Mouse (Mus musculus) forebrain, embryonic 12.5 days (tissue): ENCODE data around the gene Rps27. TPM values are rescaled to one million over a fixed set of nuclear protein-coding genes. Genes with fewer than 3 reads are reported as not detected.

Experiments used
- ATAC-seq: fragments of 200-750 bp; cut with Nextera tagmentation; 2 replicates; pipeline ENCODE4 v1.8.0; 2017; ENCODE audit warnings: moderate TSS enrichment; ENCODE audit not compliant: low FRiP score
- H3K27ac ChIP-seq: fragments of 300-500 bp; sonication (generic); 2 replicates; pipeline ENCODE4 v1.5.1; 2016; ENCODE audit warnings: mild to moderate bottlenecking
- H3K27me3 ChIP-seq: fragments of 300-500 bp; sonication (generic); 2 replicates; pipeline ENCODE4 v1.6.1; 2016; ENCODE audit warnings: mild to moderate bottlenecking
- H3K36me3 ChIP-seq: fragments of 300-500 bp; sonication (generic); replicated peaks from 2 replicates; pipeline ENCODE4 v1.6.1; 2016; ENCODE audit warnings: mild to moderate bottlenecking
- H3K4me1 ChIP-seq: fragments of 300-500 bp; sonication (generic); 2 replicates; pipeline ENCODE4 v1.6.1; 2016
- H3K4me2 ChIP-seq: fragments of 300-500 bp; sonication (generic); 2 replicates; pipeline ENCODE4 v1.6.1; 2016; ENCODE audit warnings: mild to moderate bottlenecking, moderate library complexity
- H3K4me3 ChIP-seq: fragments of 300-500 bp; sonication (generic); replicated peaks from 2 replicates; pipeline ENCODE4 v1.5.1; 2016; ENCODE audit warnings: mild to moderate bottlenecking
- H3K9ac ChIP-seq: fragments of 300-500 bp; sonication (generic); 2 replicates; pipeline ENCODE4 v1.6.1; 2016; ENCODE audit warnings: mild to moderate bottlenecking
- H3K9me3 ChIP-seq: fragments of 300-500 bp; sonication (generic); 2 replicates; pipeline ENCODE4 v1.6.1; 2016
- WGBS: fragments of 180-500 bp; shearing (Covaris S2); methylation state at CpG from one replicate; pipeline ENCODE4 v1.1.7; 2016; 5-methylcytosine and 5-hydroxymethylcytosine counted together
- polyA plus RNA-seq: library from polyadenylated mRNA; unstranded; fragments of >200 nt; fragmentation: Nextera tagmentation; extraction: Ambion mirVana; gene quantifications from 2 replicates; pipeline ENCODE4 v1.2.1, GENCODE M21; 2016

Rps27 gene
- polyA plus RNA-seq, 1 experiment from 2014 or later: 1,078 TPM

GRCm38 (mm10) chr3:90222455-90222854 lies 9.0 kb upstream of the Rps27 start:
- H3K4me3 ChIP-seq: no peak overlapping the region
- H3K9ac ChIP-seq: no peak overlapping the region
- no peak for ATAC-seq
- H3K9me3 ChIP-seq: no peaks in the 10 kb centered on the region
- no peaks in the 10 kb centered on the region for H3K27me3 ChIP-seq
- no peak overlapping the region for H3K27ac ChIP-seq
- peaks cover 18% of the 10 kb centered on the region for H3K4me1 ChIP-seq
- WGBS: 92% methylated on average over 4 of the region's 4 CpGs
- peaks cover 17% of the 10 kb centered on the region for H3K36me3 ChIP-seq
- no peak overlapping the region for H3K4me2 ChIP-seq

- peak overlapping the region; percentile 63 for H3K9ac ChIP-seq
- no peak for ATAC-seq
- H3K27ac ChIP-seq: no peak overlapping the region
Measured at GRCm38 (mm10) chr3:90221123-90221522, 7.7 kb upstream of the Rps27 start.

GRCm38 (mm10) chr3:90220531-90220951 lies 7.1 kb upstream of the Rps27 start:
- peaks cover 18% of the 10 kb centered on the region for H3K4me1 ChIP-seq
- no peaks in the 10 kb centered on the region for H3K27me3 ChIP-seq
- 0% methylated on average over 20 of the region's 20 CpGs for WGBS
- no peaks in the 10 kb centered on the region for H3K9me3 ChIP-seq
- peak overlapping the region; percentile 63 for H3K9ac ChIP-seq
- H3K27ac ChIP-seq: peak overlapping the region; percentile 61
- peak overlapping the region; percentile 69 for H3K4me2 ChIP-seq
- H3K36me3 ChIP-seq: peaks cover 13% of the 10 kb centered on the region
- ATAC-seq: peak; percentile 76
- H3K4me3 ChIP-seq: peak overlapping the region; percentile 45

More at GRCm38 (mm10) chr3:90221123-90221522, 7.7 kb upstream of the Rps27 start:
- Histone ChIP-seq H3K4me3 (peak overlapping the region; percentile 45), H3K4me2 (peak overlapping the region; percentile 69), H3K4me1 (peaks cover 18% of the 10 kb centered on the region), H3K27me3 (no peaks in the 10 kb centered on the region), H3K36me3 (peaks cover 17% of the 10 kb centered on the region), H3K9me3 (no peaks in the 10 kb centered on the region)
- WGBS: 23% methylated on average over 5 of the region's 5 CpGs

- peak overlapping the region; percentile 61 for H3K27ac ChIP-seq
- H3K4me3 ChIP-seq: peak overlapping the region; percentile 45
- no peaks in the 10 kb centered on the region for H3K27me3 ChIP-seq
- peaks cover 8% of the 10 kb centered on the region for H3K36me3 ChIP-seq
- H3K4me2 ChIP-seq: peak overlapping the region; percentile 69
- H3K9me3 ChIP-seq: no peaks in the 10 kb centered on the region
- peaks cover 18% of the 10 kb centered on the region for H3K4me1 ChIP-seq
- ATAC-seq: peak; percentile 59
- peak overlapping the region; percentile 63 for H3K9ac ChIP-seq
- WGBS: 12% methylated on average over 6 of the region's 6 CpGs
Measured at GRCm38 (mm10) chr3:90220088-90220487, 6.6 kb upstream of the Rps27 start.

GRCm38 (mm10) chr3:90215825-90216380 lies 2.5 kb upstream of the Rps27 start:
- H3K9me3 ChIP-seq: no peaks in the 10 kb centered on the region
- no peaks in the 10 kb centered on the region for H3K27me3 ChIP-seq
- H3K36me3 ChIP-seq: peaks cover 18% of the 10 kb centered on the region
- H3K27ac ChIP-seq: no peak overlapping the region
- no peak for ATAC-seq
- 39% methylated on average over 1 of the region's 1 CpGs for WGBS
- no peak overlapping the region for H3K4me2 ChIP-seq
- H3K9ac ChIP-seq: no peak overlapping the region
- peaks cover 36% of the 10 kb centered on the region for H3K4me1 ChIP-seq
- no peak overlapping the region for H3K4me3 ChIP-seq

- H3K27ac ChIP-seq: peak overlapping the region; percentile 86; the same call in 1 of the 2 replicates
- H3K36me3 ChIP-seq: peaks cover 35% of the 10 kb centered on the region
- no peaks in the 10 kb centered on the region for H3K27me3 ChIP-seq
- H3K4me2 ChIP-seq: peak overlapping the region; percentile 86
- WGBS: 14% methylated on average over 12 of the region's 12 CpGs
- peak overlapping the region; percentile 30; the same call in 1 of the 2 replicates for H3K9ac ChIP-seq
- peak overlapping the region; percentile 84 for H3K4me3 ChIP-seq
- H3K4me1 ChIP-seq: peaks cover 24% of the 10 kb centered on the region
- ATAC-seq: peak; percentile 59; the same call in 1 of the 2 replicates
- H3K9me3 ChIP-seq: no peaks in the 10 kb centered on the region
Measured at GRCm38 (mm10) chr3:90213956-90214684, 669 bp upstream of the Rps27 start.

- no peak for ATAC-seq
- Histone ChIP-seq H3K4me3 (peak overlapping the region; percentile 84), H3K36me3 (peaks cover 49% of the 10 kb centered on the region), H3K4me1 (peaks cover 24% of the 10 kb centered on the region), H3K9me3 (no peaks in the 10 kb centered on the region), H3K27me3 (no peaks in the 10 kb centered on the region), H3K4me2 (peak overlapping the region; percentile 86), H3K27ac (no peak overlapping the region), H3K9ac (peak overlapping the region; percentile 88)
- WGBS: 24% methylated on average over 5 of the region's 5 CpGs
Measured at GRCm38 (mm10) chr3:90212723-90213122, 728 bp downstream of the Rps27 start.

- peaks cover 24% of the 10 kb centered on the region for H3K4me1 ChIP-seq
- H3K27me3 ChIP-seq: no peaks in the 10 kb centered on the region
- 89% methylated on average over 13 of the region's 13 CpGs for WGBS
- no peak overlapping the region for H3K9ac ChIP-seq
- peak overlapping the region; percentile 84 for H3K4me3 ChIP-seq
- H3K9me3 ChIP-seq: no peaks in the 10 kb centered on the region
- no peak overlapping the region for H3K27ac ChIP-seq
- peak overlapping the region; percentile 86 for H3K4me2 ChIP-seq
- no peak for ATAC-seq
- H3K36me3 ChIP-seq: peaks cover 51% of the 10 kb centered on the region
Measured at GRCm38 (mm10) chr3:90211475-90212398, 1.7 kb downstream of the Rps27 start.

- H3K4me1 ChIP-seq: peaks cover 24% of the 10 kb centered on the region
- peaks cover 54% of the 10 kb centered on the region for H3K36me3 ChIP-seq
- no peak overlapping the region for H3K4me3 ChIP-seq
- no peak overlapping the region; the same call in 1 of the 2 replicates for H3K9ac ChIP-seq
- no peak overlapping the region for H3K27ac ChIP-seq
- H3K4me2 ChIP-seq: no peak overlapping the region
- no peaks in the 10 kb centered on the region for H3K9me3 ChIP-seq
- H3K27me3 ChIP-seq: no peaks in the 10 kb centered on the region
- ATAC-seq: no peak
- 94% methylated on average over 5 of the region's 5 CpGs for WGBS
Measured at GRCm38 (mm10) chr3:90209908-90210566, 3.4 kb downstream of the Rps27 start.

GRCm38 (mm10) chr3:90208662-90209061 lies 4.8 kb downstream of the Rps27 start:
- Histone ChIP-seq H3K27ac (no peak overlapping the region), H3K9me3 (no peaks in the 10 kb centered on the region), H3K36me3 (peaks cover 54% of the 10 kb centered on the region), H3K27me3 (no peaks in the 10 kb centered on the region), H3K4me2 (no peak overlapping the region), H3K9ac (no peak overlapping the region), H3K4me3 (no peak overlapping the region), H3K4me1 (peaks cover 17% of the 10 kb centered on the region)
- no peak for ATAC-seq
- 85% methylated on average over 2 of the region's 2 CpGs for WGBS

- H3K4me3 ChIP-seq: no peak overlapping the region
- H3K9me3 ChIP-seq: no peaks in the 10 kb centered on the region
- 94% methylated on average over 2 of the region's 2 CpGs for WGBS
- ATAC-seq: no peak
- H3K4me1 ChIP-seq: no peaks in the 10 kb centered on the region
- H3K9ac ChIP-seq: no peak overlapping the region
- H3K36me3 ChIP-seq: peaks cover 23% of the 10 kb centered on the region
- H3K27me3 ChIP-seq: no peaks in the 10 kb centered on the region
- no peak overlapping the region for H3K27ac ChIP-seq
- H3K4me2 ChIP-seq: no peak overlapping the region
Measured at GRCm38 (mm10) chr3:90204582-90204981, 8.9 kb downstream of the Rps27 start.
